Mouse (Mus musculus): ENCODE results near the gene Iqschfp.

DNA sequence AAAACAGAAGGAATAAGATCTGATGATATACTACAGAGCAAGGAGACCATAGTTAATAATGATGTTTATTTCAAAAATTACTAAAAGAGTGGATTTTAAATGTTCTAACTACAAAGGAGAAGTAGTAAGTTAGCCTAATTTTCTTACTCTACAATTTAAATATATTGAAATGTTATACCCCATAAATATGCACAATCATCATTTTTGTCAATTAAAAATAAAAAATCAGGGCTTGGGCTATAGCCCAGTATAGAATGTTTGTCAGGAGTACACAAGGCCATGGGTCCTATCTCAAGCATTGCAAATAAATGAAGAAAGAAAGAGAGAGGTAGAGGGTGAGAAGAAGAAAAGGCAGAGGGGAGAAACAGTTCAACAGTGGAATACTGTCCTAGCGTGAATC is 559.6 kb downstream of the Iqschfp start:
- no peak for TF ChIP-seq CTCF (IDR thresholded peaks at IDR 0.05; ENCODE audit: low read depth)
- no peak for TF ChIP-seq EP300 (IDR thresholded peaks at IDR 0.05; ENCODE audit: low read depth)

All from liver, postnatal 0 days (tissue).